Mouse (Mus musculus) CH12.LX (cell line): ENCODE data around the gene Msmb. TPM values are rescaled to one million over a fixed set of nuclear protein-coding genes. Genes with fewer than 3 reads are reported as not detected.

ENCODE experiments used
- DNase-seq: peaks from one replicate; pipeline ENCODE4 v3.0.0-alpha.2; 2013; ENCODE audit errors: extremely low read depth
- H3K27ac ChIP-seq: 2 replicates; pipeline ENCODE4 v1.5.1; 2012; ENCODE audit warnings: low read depth, mild to moderate bottlenecking, control low read depth, moderate library complexity; ENCODE audit not compliant: insufficient read depth
- H3K27me3 ChIP-seq: replicated peaks from 2 replicates; pipeline ENCODE3; 2012; ENCODE audit warnings: inconsistent platforms
- H3K36me3 ChIP-seq, 2 experiments: replicated peaks in 1 of 2; 2 replicates each; pipeline versions ENCODE3 to v1.6.1; 2012; ENCODE audit warnings: inconsistent platforms in 1 of 2, low read length in 1 of 2, mild to moderate bottlenecking in 1 of 2, mixed read lengths in 1 of 2, moderate library complexity in 1 of 2; ENCODE audit not compliant: control insufficient read depth in 1 of 2, insufficient read depth in 1 of 2
- H3K4me1 ChIP-seq, 2 experiments: 2 replicates each; pipeline ENCODE4 v1.6.1; 2012; ENCODE audit warnings: inconsistent platforms in 1 of 2, moderate library complexity in 1 of 2; ENCODE audit not compliant: insufficient read depth in 2 of 2, control insufficient read depth in 1 of 2
- H3K4me2 ChIP-seq: 2 replicates; pipeline ENCODE4 v1.6.1; 2012; ENCODE audit warnings: low read depth, mild to moderate bottlenecking, control low read depth; ENCODE audit not compliant: poor library complexity, insufficient read depth, severe bottlenecking
- H3K4me3 ChIP-seq, 3 experiments: fragments of 150-350 bp in 1 of 3; sonication (generic) in 1 of 3; replicated peaks in 1 of 3; 2 replicates each; pipeline versions ENCODE3 to v1.5.1; 2011 to 2012; ENCODE audit warnings: low read depth in 2 of 3, low read length in 2 of 3, mild to moderate bottlenecking in 2 of 3, moderate library complexity in 2 of 3, control low read depth in 1 of 3, improper control_type of control experiment in 1 of 3, inconsistent platforms in 1 of 3, mixed read lengths in 1 of 3; ENCODE audit not compliant: poor library complexity in 1 of 3
- H3K79me2 ChIP-seq: replicated peaks from 2 replicates; pipeline ENCODE4 v1.6.1; 2012; ENCODE audit warnings: mild to moderate bottlenecking, moderate library complexity; ENCODE audit not compliant: control insufficient read depth, poor library complexity, insufficient read depth, severe bottlenecking; ENCODE audit errors: extremely low read depth
- H3K9ac ChIP-seq: 2 replicates; pipeline ENCODE4 v1.6.1; 2012; ENCODE audit warnings: low read depth, mild to moderate bottlenecking, control low read depth, moderate library complexity; ENCODE audit not compliant: insufficient read depth
- H3K9me3 ChIP-seq: replicated peaks from 2 replicates; pipeline ENCODE3; 2012; ENCODE audit warnings: low read length, inconsistent platforms, mixed read lengths
- CHD1 ChIP-seq: IDR thresholded peaks from 2 replicates; pipeline ENCODE4 v1.6.1; 2012; ENCODE audit warnings: low read depth, low read length, improper control_type of control experiment, inconsistent platforms
- CTCF ChIP-seq, 2 experiments: IDR thresholded peaks in 1 of 2; conservative IDR thresholded peaks in 1 of 2; 2 replicates each; pipeline ENCODE4 v1.5.1; 2011 to 2012; ENCODE audit warnings: low read depth in 2 of 2, low read length in 2 of 2, improper control_type of control experiment in 1 of 2, inconsistent platforms in 1 of 2, mild to moderate bottlenecking in 1 of 2, moderate library complexity in 1 of 2
- ELF1 ChIP-seq: IDR thresholded peaks from 2 replicates; pipeline ENCODE4 v1.6.1; 2014; ENCODE audit warnings: low read depth, mild to moderate bottlenecking, inconsistent platforms, low read length, improper control_type of control experiment
- EP300 ChIP-seq: IDR thresholded peaks from 2 replicates; pipeline ENCODE4 v1.6.1; 2011; ENCODE audit warnings: low read length, improper control_type of control experiment
- ETS1 ChIP-seq: conservative IDR thresholded peaks from 2 replicates; pipeline ENCODE4 v1.6.1; 2012; ENCODE audit warnings: low read depth, mild to moderate bottlenecking, inconsistent platforms, low read length, improper control_type of control experiment, moderate library complexity
- GABPA ChIP-seq: IDR thresholded peaks from 2 replicates; pipeline ENCODE4 v1.6.1; 2012; ENCODE audit warnings: low read depth, low read length, improper control_type of control experiment, inconsistent platforms; ENCODE audit not compliant: insufficient replicate concordance
- HCFC1 ChIP-seq: IDR thresholded peaks from 2 replicates; pipeline ENCODE4 v1.6.1; 2012; ENCODE audit warnings: low read depth, mild to moderate bottlenecking, inconsistent platforms, low read length, improper control_type of control experiment
- KAT2A ChIP-seq: IDR thresholded peaks from 2 replicates; pipeline ENCODE4 v1.6.1; 2012; ENCODE audit warnings: low read length, improper control_type of control experiment, inconsistent platforms; ENCODE audit not compliant: insufficient replicate concordance
- MAX ChIP-seq: IDR thresholded peaks from 2 replicates; pipeline ENCODE4 v1.6.1; 2011; ENCODE audit warnings: low read length, improper control_type of control experiment
- MEF2A ChIP-seq: IDR thresholded peaks from 2 replicates; pipeline ENCODE4 v1.6.1; 2014; ENCODE audit warnings: low read depth, mild to moderate bottlenecking, inconsistent platforms, low read length, improper control_type of control experiment, borderline replicate concordance
- MXI1 ChIP-seq: IDR thresholded peaks from 2 replicates; pipeline ENCODE4 v1.6.1; 2011; ENCODE audit warnings: mild to moderate bottlenecking, low read depth, low read length, improper control_type of control experiment
- NRF1 ChIP-seq: IDR thresholded peaks from 2 replicates; pipeline ENCODE4 v1.6.1; 2014; ENCODE audit warnings: low read depth, mild to moderate bottlenecking, inconsistent platforms, low read length, improper control_type of control experiment, moderate library complexity
- PAX5 ChIP-seq: IDR thresholded peaks from 2 replicates; pipeline ENCODE4 v1.6.1; 2012; ENCODE audit warnings: low read length, inconsistent platforms, mixed read lengths
- POLR2A ChIP-seq: IDR thresholded peaks from 2 replicates; pipeline ENCODE4 v1.6.1; 2011; ENCODE audit warnings: low read depth, mild to moderate bottlenecking, improper control_type of control experiment, low read length
- RAD21 ChIP-seq: IDR thresholded peaks from 2 replicates; pipeline ENCODE4 v1.6.1; 2011; ENCODE audit warnings: low read depth, mild to moderate bottlenecking, low read length, improper control_type of control experiment, moderate library complexity
- SIN3A ChIP-seq: IDR thresholded peaks from 2 replicates; pipeline ENCODE4 v1.6.1; 2012; ENCODE audit warnings: low read length, improper control_type of control experiment, inconsistent platforms
- SMC3 ChIP-seq: IDR thresholded peaks from 2 replicates; pipeline ENCODE4 v1.6.1; 2011; ENCODE audit warnings: low read depth, low read length, improper control_type of control experiment
- TBP ChIP-seq: conservative IDR thresholded peaks from 2 replicates; pipeline ENCODE4 v1.6.1; 2011; ENCODE audit warnings: low read depth, low read length, improper control_type of control experiment
- TCF12 ChIP-seq: IDR thresholded peaks from 2 replicates; pipeline ENCODE4 v1.6.1; 2014; ENCODE audit warnings: low read depth, mild to moderate bottlenecking, inconsistent platforms, low read length, improper control_type of control experiment
- UBTF ChIP-seq: IDR thresholded peaks from 2 replicates; pipeline ENCODE4 v1.6.1; 2012; ENCODE audit warnings: low read depth, mild to moderate bottlenecking, inconsistent platforms, low read length, improper control_type of control experiment, moderate library complexity
- USF2 ChIP-seq: conservative IDR thresholded peaks from 2 replicates; pipeline ENCODE4 v1.6.1; 2011; ENCODE audit warnings: low read depth, low read length, improper control_type of control experiment
- ZC3H11A ChIP-seq: IDR thresholded peaks from 2 replicates; pipeline ENCODE4 v1.6.1; 2012; ENCODE audit warnings: low read depth, mild to moderate bottlenecking, inconsistent platforms, low read length, improper control_type of control experiment
- ZNF384 ChIP-seq: IDR thresholded peaks from 2 replicates; pipeline ENCODE4 v1.6.1; 2012; ENCODE audit warnings: low read depth, low read length, improper control_type of control experiment, inconsistent platforms
- dilution Hi-C: fragments of 300-500 bp; cut with MboI; formaldehyde crosslinking; loops from 2 replicates; pipeline ENCODE4 v1.14.3; 2020; ENCODE audit warnings: low sequenced_read_pairs; ENCODE audit not compliant: extremely low pct_unique_long_range_greater_than_20kb, extremely low pct_ligation_motif_present
- in situ Hi-C: fragments of 300-500 bp; cut with MboI; formaldehyde crosslinking; loops from 3 replicates; pipeline ENCODE4 v1.14.3; 2019; ENCODE audit warnings: low sequenced_read_pairs, low pct_ligation_motif_present, low pct_unique_long_range_greater_than_20kb, mixed read lengths
- polyA plus RNA-seq: library from polyadenylated mRNA; unstranded; fragments of >175 nt; gene quantifications from 2 replicates; pipeline ENCODE4 v1.2.1, GENCODE M21; 2012; ENCODE audit warnings: low read depth; ENCODE audit not compliant: insufficient read length
- total RNA-seq, 2 experiments: library from RNA; depleted of rRNA; stranded (reverse); fragments of 300-350 nt in 1 of 2; fragments of >200 nt in 1 of 2; gene quantifications; 2 replicates each; pipeline ENCODE4 v1.2.3; 2012 to 2014

Gene Msmb
- total and polyA plus RNA-seq, 3 experiments: not detected

DNA sequence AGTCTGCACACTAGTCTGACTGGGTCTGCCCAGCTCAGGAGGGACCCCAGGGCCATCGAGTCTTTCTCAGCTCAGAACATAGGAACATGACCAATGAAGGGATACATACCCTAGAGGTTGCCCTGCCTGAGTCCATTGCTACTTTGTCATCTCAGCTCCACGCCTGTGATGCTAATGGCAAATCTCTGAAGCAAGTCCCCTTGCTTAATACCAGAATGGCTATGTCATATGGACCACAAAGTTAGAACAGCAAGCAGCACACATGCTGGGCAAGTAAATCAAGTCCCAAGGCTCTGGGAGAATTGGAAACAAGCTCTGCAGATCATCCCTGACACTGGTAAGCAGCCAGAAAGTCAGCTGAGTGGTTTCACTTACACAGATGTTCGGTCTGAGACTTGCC, 42.9 kb upstream of the Msmb start:
- DNase-seq: no peak
- no peak overlapping the region for H3K4me3 ChIP-seq
- peaks cover 67 to 95% of the 10 kb centered on the region in 2 experiments for H3K36me3 ChIP-seq
- no peak overlapping the region for H3K27ac ChIP-seq
- no peak overlapping the region for H3K4me2 ChIP-seq
- no peak overlapping the region for H3K9ac ChIP-seq
- in situ Hi-C loops: no loop called here
- H3K4me1 ChIP-seq: peaks cover 0 to 18% of the 10 kb centered on the region in 2 experiments; a peak in 1 of 4 replicates
- peaks cover 19% of the 10 kb centered on the region for H3K9me3 ChIP-seq
- no peak for TF ChIP-seq SMC3
- TF ChIP-seq UBTF: no peak
- TF ChIP-seq MXI1: no peak
- TF ChIP-seq NRF1: no peak
- no peak for TF ChIP-seq GABPA
- no peak for TF ChIP-seq RAD21
- TF ChIP-seq HCFC1: no peak
- no peak for TF ChIP-seq TCF12
- no peak for TF ChIP-seq EP300
- no peaks in the 10 kb centered on the region for H3K27me3 ChIP-seq
- dilution Hi-C loops: no loop called here
- no peaks in the 10 kb centered on the region for H3K79me2 ChIP-seq

DNA sequence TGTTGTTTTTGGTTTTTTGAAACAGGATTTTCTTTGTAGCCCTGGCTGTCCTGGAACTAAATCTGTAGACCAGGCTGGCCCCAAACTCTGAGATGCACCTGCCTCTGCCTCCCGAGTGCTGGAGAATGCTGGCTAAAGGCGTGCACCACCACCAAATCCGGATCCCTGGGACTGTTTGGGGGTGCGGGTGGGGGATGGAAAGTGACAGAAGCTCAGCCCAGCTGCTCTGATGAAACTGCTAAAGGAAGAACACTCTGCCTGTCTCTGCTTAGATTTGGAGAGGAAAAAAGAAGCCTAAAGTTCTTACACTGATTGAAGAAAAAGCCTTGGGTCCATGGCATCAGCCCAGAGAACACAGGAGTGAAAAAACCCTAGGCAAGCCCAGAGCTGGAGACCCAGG, 38.3 kb upstream of the Msmb start:
- H3K36me3 ChIP-seq: peaks cover 32 to 59% of the 10 kb centered on the region in 2 experiments
- TF ChIP-seq CHD1 (no peak), RAD21 (no peak), PAX5 (no peak), TBP (no peak), UBTF (no peak), CTCF (conservative IDR thresholded peaks at IDR 0.05 in 1 of 2, IDR thresholded peaks at IDR 0.05 in 1 of 2; ENCODE audit: low read depth in 2 of 2, low read length in 2 of 2) (no peak), ZNF384 (no peak), MEF2A (no peak), NRF1 (no peak), MXI1 (no peak), USF2 (no peak), ELF1 (no peak), MAX (no peak), ZC3H11A (no peak), HCFC1 (no peak), TCF12 (no peak), SIN3A (no peak), POLR2A (no peak), ETS1 (no peak), KAT2A (no peak)
- H3K4me3 ChIP-seq: no peak overlapping the region
- peaks cover 19% of the 10 kb centered on the region for H3K9me3 ChIP-seq
- in situ Hi-C loops (no loop called here), dilution Hi-C loops (no loop called here)
- no peak overlapping the region for H3K4me2 ChIP-seq
- H3K27me3 ChIP-seq: no peaks in the 10 kb centered on the region
- H3K79me2 ChIP-seq: no peaks in the 10 kb centered on the region
- no peak overlapping the region for H3K27ac ChIP-seq
- no peak for DNase-seq
- no peak overlapping the region for H3K9ac ChIP-seq
- H3K4me1 ChIP-seq: peaks cover 0 to 9% of the 10 kb centered on the region in 2 experiments; a peak in 2 of 4 replicates
